Mouse (Mus musculus) ES-E14 (cell line): ENCODE results near the gene Ppm1l. TPM values are rescaled to one million over a fixed set of nuclear protein-coding genes. Genes with fewer than 3 reads are reported as not detected.
"Not testable (repeated sequence)": the region's sequence is repeated elsewhere in the genome, so short reads cannot be mapped to it uniquely, and the experiment has no call there.

Experiments
- DNase-seq: peaks from one replicate; pipeline ENCODE4 v3.0.0-alpha.2; 2013; ENCODE audit warnings: low read depth, low spot score
- H3K27ac ChIP-seq: 2 replicates; pipeline ENCODE4 v1.5.1; 2012; ENCODE audit warnings: low read depth, mild to moderate bottlenecking, low read length, moderate library complexity, mixed read lengths; ENCODE audit not compliant: poor library complexity, insufficient read depth, severe bottlenecking
- H3K36me3 ChIP-seq: 2 replicates; pipeline ENCODE4 v1.6.1; 2012; ENCODE audit warnings: mild to moderate bottlenecking, low read length, moderate library complexity, mixed read lengths; ENCODE audit not compliant: control insufficient read depth, poor library complexity, insufficient read depth, severe bottlenecking
- H3K4me1 ChIP-seq, 2 experiments: fragments of 150-350 bp in 1 of 2; sonication (generic) in 1 of 2; 2 replicates each; pipeline ENCODE4 v1.6.1; 2012; ENCODE audit warnings: low read length in 2 of 2, mild to moderate bottlenecking in 1 of 2, mixed read lengths in 1 of 2; ENCODE audit not compliant: control insufficient read depth in 2 of 2, insufficient read depth in 2 of 2, poor library complexity in 1 of 2
- H3K4me3 ChIP-seq, 2 experiments: fragments of 150-350 bp in 1 of 2; sonication (generic) in 1 of 2; 2 replicates each; pipeline ENCODE4 v1.5.1; 2012; ENCODE audit warnings: low read length in 2 of 2, low read depth in 1 of 2, mild to moderate bottlenecking in 1 of 2, mixed read lengths in 1 of 2; ENCODE audit not compliant: insufficient read depth in 1 of 2, poor library complexity in 1 of 2, severe bottlenecking in 1 of 2
- H3K9ac ChIP-seq: 2 replicates; pipeline ENCODE4 v1.6.1; 2012; ENCODE audit warnings: low read depth, mild to moderate bottlenecking, low read length, mixed read lengths; ENCODE audit not compliant: poor library complexity, insufficient read depth, severe bottlenecking
- H3K9me3 ChIP-seq: fragments of 150-350 bp; sonication (generic); 2 replicates; pipeline ENCODE4 v1.6.1; 2012; ENCODE audit warnings: low read depth, mild to moderate bottlenecking, low read length; ENCODE audit not compliant: control insufficient read depth, insufficient read depth
- CHD2 ChIP-seq: IDR thresholded peaks from 2 replicates; pipeline ENCODE4 v1.6.1; 2014; ENCODE audit warnings: mild to moderate bottlenecking, low read depth, low read length, inconsistent platforms
- HCFC1 ChIP-seq: IDR thresholded peaks from 2 replicates; pipeline ENCODE4 v1.6.1; 2012; ENCODE audit warnings: low read length, inconsistent platforms, borderline replicate concordance; ENCODE audit not compliant: insufficient read depth
- MAFK ChIP-seq: IDR thresholded peaks from 2 replicates; pipeline ENCODE4 v1.6.1; 2014; ENCODE audit warnings: mild to moderate bottlenecking, low read depth, low read length, inconsistent platforms; ENCODE audit not compliant: insufficient read depth
- ZC3H11A ChIP-seq: IDR thresholded peaks from 2 replicates; pipeline ENCODE4 v1.6.1; 2012; ENCODE audit warnings: low read depth, mild to moderate bottlenecking, inconsistent platforms, low read length, borderline replicate concordance
- ZNF384 ChIP-seq: IDR thresholded peaks from 2 replicates; pipeline ENCODE4 v1.6.1; 2012; ENCODE audit warnings: low read depth, low read length, inconsistent platforms
- in situ Hi-C, 2 experiments: fragments of 600-800 bp; cut with MboI; formaldehyde crosslinking; loops; one replicate each; pipeline ENCODE4 v1.15.1; 2025; ENCODE audit warnings: low sequenced_read_pairs in 2 of 2, inconsistent platforms in 1 of 2; ENCODE audit not compliant: unreplicated experiment in 2 of 2
- total RNA-seq: library from RNA; depleted of rRNA; stranded (reverse); fragments of 300-350 nt; gene quantifications from 2 replicates; pipeline ENCODE4 v1.2.3, GENCODE M21; 2012

The Ppm1l gene
- total RNA-seq, 1 experiment = 5.6 TPM

DNA sequence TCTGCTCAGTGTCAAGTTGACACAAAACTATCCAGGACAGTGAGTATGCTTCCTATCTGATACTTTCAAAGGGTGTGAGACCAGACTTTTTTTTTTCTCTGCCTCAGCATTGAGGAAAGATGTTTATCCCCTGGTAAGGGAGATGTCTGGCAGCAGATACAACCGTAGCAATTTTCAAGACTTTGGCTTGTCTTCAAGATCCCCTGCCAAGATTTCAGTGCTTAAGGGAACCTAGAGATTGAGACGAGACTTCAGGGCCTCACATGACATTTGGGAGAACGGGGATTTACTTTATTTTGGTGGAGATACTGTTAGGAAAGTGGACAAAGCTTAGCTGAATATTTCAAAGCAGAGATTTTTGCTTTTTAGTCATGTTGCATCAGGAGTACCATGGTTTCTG is 106.1 kb downstream of the Ppm1l start:
- in situ Hi-C loops = no loop called here
- Histone ChIP-seq H3K4me3 (no peak overlapping the region), H3K9ac (no peak overlapping the region), H3K4me1 (no peaks in the 10 kb centered on the region), H3K27ac (no peak overlapping the region), H3K9me3 (no peaks in the 10 kb centered on the region), H3K36me3 (no peaks in the 10 kb centered on the region)
- DNase-seq = no peak
- TF ChIP-seq MAFK (no peak), ZC3H11A (no peak), HCFC1 (no peak), CHD2 (no peak), ZNF384 (no peak)

- no peak for DNase-seq
- in situ Hi-C loops = no loop called here
- H3K9me3 ChIP-seq = no peaks in the 10 kb centered on the region
- H3K27ac ChIP-seq = no peak overlapping the region
- no peaks in the 10 kb centered on the region for H3K36me3 ChIP-seq
- no peak overlapping the region for H3K4me3 ChIP-seq
- H3K4me1 ChIP-seq = no peaks in the 10 kb centered on the region
- H3K9ac ChIP-seq = no peak overlapping the region
- TF ChIP-seq MAFK (no peak), HCFC1 (no peak), CHD2 (no peak), ZNF384 (no peak), ZC3H11A (no peak)
Measured at GRCm38 (mm10) chr3:69423371-69423770, 106.7 kb downstream of the Ppm1l start.

GRCm38 (mm10) chr3:69424781-69425180 is 108.1 kb downstream of the Ppm1l start:
- in situ Hi-C loops, H3K9me3 ChIP-seq: not testable (repeated sequence)

GRCm38 (mm10) chr3:69427259-69427658 is 110.6 kb downstream of the Ppm1l start:
- Histone ChIP-seq H3K9ac (no peak overlapping the region), H3K4me3 (no peak overlapping the region), H3K27ac (no peak overlapping the region), H3K4me1 (no peaks in the 10 kb centered on the region), H3K36me3 (no peaks in the 10 kb centered on the region), H3K9me3 (no peaks in the 10 kb centered on the region)
- no peak for DNase-seq
- TF ChIP-seq CHD2 (no peak), MAFK (no peak), HCFC1 (no peak), ZC3H11A (no peak), ZNF384 (no peak)
- in situ Hi-C loops = no loop called here

More at GRCm38 (mm10) chr3:69424781-69425180, 108.1 kb downstream of the Ppm1l start:
- DNase-seq, H3K36me3 ChIP-seq, H3K9ac ChIP-seq, H3K4me1 ChIP-seq, H3K4me3 ChIP-seq, H3K27ac ChIP-seq: not testable (repeated sequence)

- TF ChIP-seq HCFC1 (no peak), CHD2 (no peak), ZC3H11A (no peak), MAFK (no peak), ZNF384 (no peak)
- H3K27ac ChIP-seq = no peak overlapping the region
- H3K4me1 ChIP-seq = no peaks in the 10 kb centered on the region
- H3K9me3 ChIP-seq = no peaks in the 10 kb centered on the region
- no peak overlapping the region for H3K9ac ChIP-seq
- in situ Hi-C loops = no loop called here
- no peaks in the 10 kb centered on the region for H3K36me3 ChIP-seq
- H3K4me3 ChIP-seq = no peak overlapping the region
- DNase-seq = no peak
Measured at GRCm38 (mm10) chr3:69428221-69428620, 111.6 kb downstream of the Ppm1l start.
